Mouse (Mus musculus) heart, embryonic 11.5 days (tissue): ENCODE results near the gene Tmem30a. TPM values are rescaled to one million over a fixed set of nuclear protein-coding genes. Genes with fewer than 3 reads are reported as not detected.
A peak's percentile ranks its signal among the peaks of the same experiment; 100 is the strongest.

Experiments
- ATAC-seq: fragments of 200-750 bp; cut with Nextera tagmentation; replicated peaks from 2 replicates; pipeline ENCODE4 v1.8.0; 2017; ENCODE audit warnings: moderate library complexity; ENCODE audit not compliant: insufficient number of reproducible peaks, low FRiP score, low TSS enrichment
- H3K27ac ChIP-seq: fragments of 300-500 bp; sonication (generic); 2 replicates; pipeline ENCODE4 v1.5.1; 2014; ENCODE audit warnings: mild to moderate bottlenecking, low read depth, low read length
- H3K27me3 ChIP-seq: fragments of 300-500 bp; sonication (generic); 2 replicates; pipeline ENCODE4 v1.6.1; 2014; ENCODE audit warnings: mild to moderate bottlenecking, low read length, mixed read lengths; ENCODE audit not compliant: control insufficient read depth, insufficient read depth
- H3K36me3 ChIP-seq: fragments of 300-500 bp; sonication (generic); 2 replicates; pipeline ENCODE4 v1.6.1; 2014; ENCODE audit warnings: mild to moderate bottlenecking, low read length, moderate library complexity, mixed read lengths; ENCODE audit not compliant: control insufficient read depth, insufficient read depth
- H3K4me1 ChIP-seq: fragments of 300-500 bp; sonication (generic); 2 replicates; pipeline ENCODE4 v1.6.1; 2014; ENCODE audit warnings: low read length; ENCODE audit not compliant: control insufficient read depth, insufficient read depth
- H3K4me2 ChIP-seq: fragments of 300-500 bp; sonication (generic); 2 replicates; pipeline ENCODE4 v1.6.1; 2014; ENCODE audit warnings: mild to moderate bottlenecking, moderate library complexity
- H3K4me3 ChIP-seq: fragments of 300-500 bp; sonication (generic); 2 replicates; pipeline ENCODE4 v1.5.1; 2014; ENCODE audit warnings: low read depth, low read length
- H3K9ac ChIP-seq: fragments of 300-500 bp; sonication (generic); 2 replicates; pipeline ENCODE4 v1.6.1; 2014; ENCODE audit warnings: mild to moderate bottlenecking, low read depth, low read length, moderate library complexity
- H3K9me3 ChIP-seq: fragments of 300-500 bp; sonication (generic); replicated peaks from 2 replicates; pipeline ENCODE4 v1.6.1; 2016; ENCODE audit warnings: low read length; ENCODE audit not compliant: control insufficient read depth
- WGBS: fragments of 180-500 bp; shearing (Covaris S2); extraction: QIAGEN DNeasy Blood & Tissue Kit; methylation state at CpG from one replicate; pipeline ENCODE4 v1.1.7; 2014; ENCODE audit not compliant: insufficient replicate concordance; 5-methylcytosine and 5-hydroxymethylcytosine counted together
- polyA plus RNA-seq: library from polyadenylated mRNA; unstranded; fragments of >200 nt; fragmentation: Nextera tagmentation; extraction: Ambion mirVana; gene quantifications from 2 replicates; pipeline ENCODE4 v1.2.1, GENCODE M21; 2014

Gene Tmem30a
- 88.2 and 103 TPM in 2 replicates for polyA plus RNA-seq

DNA sequence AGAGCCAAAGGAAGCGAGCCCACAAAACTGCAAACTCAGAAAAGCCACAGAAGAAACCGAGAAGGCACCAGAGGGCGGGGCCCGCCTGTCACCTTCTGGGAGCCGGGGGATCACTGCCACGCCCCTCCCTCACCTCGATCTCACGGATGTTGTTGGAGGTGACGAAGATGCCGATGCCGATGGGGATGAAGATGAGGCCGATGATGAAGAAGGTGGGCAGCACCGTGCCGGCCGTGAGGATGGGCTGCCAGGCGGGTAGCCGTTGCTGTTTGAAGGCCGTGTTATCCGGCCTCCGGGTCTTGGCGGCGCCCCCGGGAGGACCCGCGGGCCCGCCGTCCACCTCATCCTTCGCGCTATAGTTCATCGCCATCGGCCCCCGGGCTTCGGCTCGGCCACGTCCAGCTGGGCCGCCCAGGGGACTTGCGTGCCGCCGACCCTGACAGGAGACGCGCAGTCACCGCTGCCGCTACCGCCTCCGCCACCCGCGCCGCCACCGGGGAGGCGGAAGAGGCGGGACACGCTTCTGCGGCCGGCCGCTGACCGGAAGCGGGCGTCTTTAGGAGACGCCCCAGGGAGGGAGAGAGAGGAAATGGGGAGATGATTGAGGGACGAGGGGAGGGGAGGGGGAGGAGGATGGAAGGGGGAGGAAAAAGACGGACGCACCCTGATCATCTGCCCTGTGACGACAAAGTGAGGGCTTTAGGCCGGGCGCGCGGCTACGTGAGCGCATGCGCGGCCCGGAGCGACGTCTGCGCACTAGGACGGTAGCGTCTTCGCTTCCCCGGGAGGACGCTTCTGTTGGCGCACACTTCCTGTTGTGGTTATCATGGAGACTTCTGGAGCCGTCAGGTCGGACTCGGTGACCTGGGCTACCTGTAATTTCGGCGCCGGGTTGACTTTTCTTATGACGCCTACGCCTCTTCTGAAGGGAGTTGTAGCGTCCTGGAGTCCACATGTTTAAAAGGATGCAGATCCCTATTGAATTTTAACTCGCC is at the start of gene Tmem30a:
Gene Tmem30a, minus strand, starts transcription at position 667 of the 995 bp plus-strand sequence.
- ATAC-seq = peak; percentile 97
- H3K4me3 ChIP-seq = peak within 1 kb of the TSS; percentile 83
- H3K4me2 ChIP-seq = peak within 1 kb of the TSS; percentile 84
- H3K36me3 ChIP-seq = no peaks in the 10 kb centered on the region
- H3K4me1 ChIP-seq = peaks cover 2% of the 10 kb centered on the region; the same call in 1 of the 2 replicates
- peak within 1 kb of the TSS; percentile 83 for H3K9ac ChIP-seq
- no peaks in the 10 kb centered on the region for H3K27me3 ChIP-seq
- H3K27ac ChIP-seq = peak within 1 kb of the TSS; percentile 84
- H3K9me3 ChIP-seq = no peaks in the 10 kb centered on the region
- WGBS = under 1% methylated on average over 90 of the region's 91 CpGs

DNA sequence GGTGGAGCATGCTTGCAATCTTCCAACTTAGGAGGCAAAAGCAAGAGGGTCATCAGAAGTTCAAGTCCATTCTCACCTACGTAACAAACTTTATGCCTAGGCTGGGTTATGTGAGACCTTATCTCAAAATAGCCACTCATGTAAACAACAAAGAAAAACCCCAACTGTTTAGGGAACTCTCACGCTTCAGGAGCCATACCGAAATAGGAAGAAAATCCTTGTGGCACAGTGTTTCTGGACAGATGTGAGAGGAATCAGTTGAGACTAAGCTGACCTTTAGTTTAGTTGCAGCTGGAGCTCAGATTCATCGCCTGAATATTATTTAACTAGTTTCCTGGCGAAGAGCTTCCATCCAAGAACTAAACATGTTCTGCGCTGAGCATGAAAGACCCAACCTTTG is 49.3 kb upstream of the Tmem30a start:
- Histone ChIP-seq H3K4me1 (no peaks in the 10 kb centered on the region), H3K27me3 (no peaks in the 10 kb centered on the region), H3K9me3 (no peaks in the 10 kb centered on the region), H3K4me2 (no peak overlapping the region), H3K27ac (no peak overlapping the region), H3K4me3 (no peak overlapping the region), H3K9ac (no peak overlapping the region), H3K36me3 (no peaks in the 10 kb centered on the region)
- 68% methylated on average over 6 of the region's 6 CpGs for WGBS
- ATAC-seq = no peak

DNA sequence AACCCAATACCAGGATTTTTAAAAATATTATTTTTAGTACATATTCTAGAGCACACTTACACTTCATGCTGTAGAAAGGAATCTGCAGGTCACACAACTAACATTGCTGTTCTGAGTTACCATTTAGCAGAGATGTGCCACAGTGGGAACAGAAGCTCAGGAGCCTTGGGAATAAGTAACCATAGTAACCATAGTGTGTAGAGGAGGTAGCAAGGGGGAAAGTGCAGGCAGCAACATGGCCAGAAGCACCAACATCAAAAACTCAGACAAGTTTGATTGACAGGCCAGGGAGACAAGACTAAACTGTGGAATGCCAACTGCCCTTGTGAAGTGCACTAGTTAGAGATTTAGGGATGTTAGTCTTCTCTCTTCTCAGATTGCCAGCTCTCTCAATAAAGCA is 48.7 kb upstream of the Tmem30a start:
- no peak for ATAC-seq

DNA sequence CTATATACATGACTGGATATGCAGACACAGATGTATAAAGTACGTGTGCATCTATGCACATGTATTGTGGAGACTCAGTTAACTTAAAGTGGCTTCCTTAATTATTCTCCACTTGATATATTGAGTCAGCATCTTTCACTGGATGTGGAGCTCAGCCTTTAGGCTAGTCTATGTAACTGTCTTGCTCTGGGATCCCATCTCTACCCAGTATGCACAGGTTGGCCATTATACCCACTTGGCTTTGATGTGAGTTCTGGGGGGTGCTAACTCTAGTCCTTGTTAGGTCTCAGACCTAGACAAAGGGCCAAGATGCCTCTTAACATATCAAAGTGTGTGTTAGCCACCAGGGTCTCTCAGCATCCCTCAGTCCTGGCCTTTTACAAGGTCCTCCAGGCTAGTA is 38.0 kb upstream of the Tmem30a start:
- no peak overlapping the region for H3K9ac ChIP-seq
- ATAC-seq = no peak
- H3K27ac ChIP-seq = no peak overlapping the region
- H3K4me2 ChIP-seq = no peak overlapping the region
- H3K9me3 ChIP-seq = no peaks in the 10 kb centered on the region
- 0 out of 2 replicates have a peak, but pooled peaks cover 4% of the 10 kb centered on the region for H3K4me1 ChIP-seq
- no peaks in the 10 kb centered on the region for H3K36me3 ChIP-seq
- H3K27me3 ChIP-seq = no peaks in the 10 kb centered on the region
- no peak overlapping the region for H3K4me3 ChIP-seq
- 87% methylated on average over 1 of the region's 1 CpGs for WGBS

More for the DNA sequence above, 48.7 kb upstream of the Tmem30a start:
- Histone ChIP-seq H3K36me3 (no peaks in the 10 kb centered on the region), H3K9me3 (no peaks in the 10 kb centered on the region), H3K27me3 (no peaks in the 10 kb centered on the region), H3K4me1 (no peaks in the 10 kb centered on the region), H3K4me2 (no peak overlapping the region), H3K9ac (no peak overlapping the region), H3K4me3 (no peak overlapping the region), H3K27ac (no peak overlapping the region)

DNA sequence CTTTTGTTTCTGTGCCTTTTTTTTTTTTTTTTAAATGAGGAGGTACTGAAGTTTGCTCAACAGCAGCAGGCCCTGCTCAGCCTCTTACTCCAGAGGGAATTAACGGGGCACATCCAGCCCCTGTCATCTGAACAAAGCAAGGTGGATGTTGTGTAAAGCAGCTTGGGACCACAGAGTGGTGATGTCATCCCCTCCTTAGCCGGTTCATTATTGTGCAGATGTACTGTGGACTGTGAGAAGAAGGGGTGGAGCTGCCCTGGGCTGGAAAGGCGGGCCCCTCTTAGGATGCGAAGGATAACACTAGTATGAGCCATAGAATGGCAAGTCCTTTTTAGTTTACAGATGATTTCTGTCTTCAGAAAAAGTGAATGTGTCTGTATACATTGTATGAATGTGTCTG is 37.6 kb upstream of the Tmem30a start:
- no peaks in the 10 kb centered on the region for H3K27me3 ChIP-seq
- no peaks in the 10 kb centered on the region for H3K9me3 ChIP-seq
- ATAC-seq = no peak
- H3K4me2 ChIP-seq = no peak overlapping the region
- no peak overlapping the region for H3K4me3 ChIP-seq
- no peaks in the 10 kb centered on the region for H3K36me3 ChIP-seq
- 47% methylated on average over 4 of the region's 4 CpGs for WGBS
- H3K27ac ChIP-seq = no peak overlapping the region
- no peak overlapping the region for H3K9ac ChIP-seq
- H3K4me1 ChIP-seq = 0 out of 2 replicates have a peak, but pooled peaks cover 4% of the 10 kb centered on the region

DNA sequence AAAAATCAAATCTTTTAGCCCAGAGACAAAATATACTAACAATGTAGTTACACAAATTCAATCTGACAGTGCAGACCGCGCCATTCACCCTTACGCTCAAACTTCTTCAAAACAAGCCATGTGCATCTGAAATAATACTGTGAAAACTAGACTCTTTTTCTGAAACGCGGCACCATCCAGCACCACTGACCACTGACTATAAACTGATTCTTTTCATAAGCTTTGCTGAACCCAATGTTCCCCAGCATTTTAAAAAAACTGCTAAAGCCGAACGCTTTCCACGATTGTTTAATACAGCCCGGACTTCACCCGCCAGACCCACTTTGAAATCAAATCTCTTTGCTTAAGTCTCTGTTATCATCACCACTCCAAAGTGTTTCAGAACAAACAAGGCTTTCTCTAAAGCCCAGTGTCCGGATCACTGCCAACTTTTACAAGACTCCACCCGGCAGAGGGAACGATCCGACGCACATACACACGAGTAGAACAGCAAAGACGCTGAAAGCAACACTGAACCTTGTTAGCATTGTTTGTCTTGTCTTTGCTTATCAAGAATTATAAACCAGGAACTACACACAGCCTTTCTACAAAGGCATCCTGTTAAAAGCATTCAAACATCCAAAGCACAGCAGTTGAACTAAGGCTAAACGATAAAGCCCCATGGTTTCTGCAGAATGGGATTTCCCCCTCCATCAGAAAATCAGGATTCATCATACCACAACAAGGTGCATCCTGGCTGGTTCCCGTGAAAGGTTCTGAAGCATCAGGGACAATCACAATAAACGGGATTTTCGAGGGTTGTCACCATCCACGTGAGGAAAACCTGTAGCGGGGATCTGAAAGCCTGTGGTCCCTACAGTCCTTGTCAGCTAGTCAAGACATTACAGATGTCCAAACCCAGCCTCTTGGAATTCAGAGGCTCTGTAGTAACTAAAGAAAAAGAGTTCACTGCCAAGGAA is 36.8 kb upstream of the Tmem30a start:
- Histone ChIP-seq H3K36me3 (no peaks in the 10 kb centered on the region), H3K4me2 (no peak overlapping the region; the same call in 1 of the 2 replicates), H3K4me3 (no peak overlapping the region), H3K27me3 (no peaks in the 10 kb centered on the region), H3K4me1 (0 out of 2 replicates have a peak, but pooled peaks cover 4% of the 10 kb centered on the region), H3K9ac (0 out of 2 replicates have a peak overlapping the region, but pooled peaks have one; percentile 10), H3K27ac (no peak overlapping the region), H3K9me3 (no peaks in the 10 kb centered on the region)
- 67% methylated on average over 23 of the region's 23 CpGs for WGBS
- no peak for ATAC-seq

DNA sequence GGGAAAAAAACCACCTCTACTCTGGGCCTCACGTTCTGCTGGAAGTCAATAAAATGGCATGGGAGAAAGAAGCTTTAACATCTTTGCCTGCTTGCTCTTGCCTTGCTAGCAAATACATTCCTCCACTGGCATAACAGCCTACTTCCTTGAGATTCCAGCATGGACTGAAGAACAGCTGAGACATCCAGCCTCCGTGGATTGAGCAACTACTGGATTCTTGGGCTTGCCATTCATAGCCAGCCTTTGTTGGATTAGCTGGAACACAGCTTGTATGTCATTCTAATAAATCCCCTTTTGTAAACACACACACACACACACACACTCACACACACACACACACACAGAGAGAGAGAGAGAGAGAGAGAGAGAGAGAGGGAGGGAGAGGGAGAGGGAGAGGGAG is 33.8 kb upstream of the Tmem30a start:
- Histone ChIP-seq H3K4me3 (no peak overlapping the region), H3K9ac (no peak overlapping the region), H3K27me3 (no peaks in the 10 kb centered on the region), H3K4me1 (0 out of 2 replicates have a peak, but pooled peaks cover 4% of the 10 kb centered on the region), H3K27ac (no peak overlapping the region), H3K9me3 (no peaks in the 10 kb centered on the region), H3K4me2 (no peak overlapping the region), H3K36me3 (no peaks in the 10 kb centered on the region)
- 67% methylated on average over 2 of the region's 2 CpGs for WGBS
- ATAC-seq = no peak

DNA sequence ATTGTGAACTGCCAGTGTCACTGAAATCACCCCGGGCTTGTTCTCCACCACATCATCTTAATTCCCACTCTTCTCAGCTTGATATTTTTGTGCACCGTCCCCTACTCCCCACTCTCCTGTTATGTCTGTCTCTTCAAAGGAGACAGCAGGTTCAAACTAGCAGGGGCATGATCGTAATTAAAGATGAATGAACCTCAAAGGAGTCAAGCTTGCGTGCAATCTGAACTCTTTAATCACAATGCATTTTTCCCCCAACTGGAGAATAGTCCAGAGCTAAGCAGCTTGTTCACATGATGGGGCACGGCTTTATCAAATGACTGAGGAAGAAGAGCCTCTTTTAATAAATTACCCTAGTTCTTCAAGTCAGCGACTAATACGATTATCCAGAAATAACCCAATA is 32.2 kb upstream of the Tmem30a start:
- WGBS = 86% methylated on average over 7 of the region's 7 CpGs
- Histone ChIP-seq H3K4me2 (no peak overlapping the region), H3K9me3 (no peaks in the 10 kb centered on the region), H3K27ac (no peak overlapping the region), H3K27me3 (no peaks in the 10 kb centered on the region), H3K36me3 (no peaks in the 10 kb centered on the region), H3K4me1 (0 out of 2 replicates have a peak, but pooled peaks cover under 1% of the 10 kb centered on the region), H3K4me3 (no peak overlapping the region), H3K9ac (no peak overlapping the region)
- no peak for ATAC-seq
